Mouse (Mus musculus) CH12.LX (cell line): Measurements from ENCODE around the gene Polr2i.

Experiments
- CHD2 ChIP-seq: IDR thresholded peaks from 2 replicates; pipeline ENCODE4 v1.6.1; 2011; ENCODE audit warnings: low read length, improper control_type of control experiment
- CTCF ChIP-seq, 2 experiments: IDR thresholded peaks in 1 of 2; conservative IDR thresholded peaks in 1 of 2; 2 replicates each; pipeline ENCODE4 v1.5.1; 2011 to 2012; ENCODE audit warnings: low read depth in 2 of 2, low read length in 2 of 2, improper control_type of control experiment in 1 of 2, inconsistent platforms in 1 of 2, mild to moderate bottlenecking in 1 of 2, moderate library complexity in 1 of 2
- E2F4 ChIP-seq: IDR thresholded peaks from 2 replicates; pipeline ENCODE4 v1.6.1; 2011; ENCODE audit warnings: low read depth, low read length, improper control_type of control experiment; ENCODE audit not compliant: insufficient replicate concordance
- EP300 ChIP-seq: IDR thresholded peaks from 2 replicates; pipeline ENCODE4 v1.6.1; 2011; ENCODE audit warnings: low read length, improper control_type of control experiment
- HCFC1 ChIP-seq: IDR thresholded peaks from 2 replicates; pipeline ENCODE4 v1.6.1; 2012; ENCODE audit warnings: low read depth, mild to moderate bottlenecking, inconsistent platforms, low read length, improper control_type of control experiment
- KAT2A ChIP-seq: IDR thresholded peaks from 2 replicates; pipeline ENCODE4 v1.6.1; 2012; ENCODE audit warnings: low read length, improper control_type of control experiment, inconsistent platforms; ENCODE audit not compliant: insufficient replicate concordance
- MAFK ChIP-seq: IDR thresholded peaks from 2 replicates; pipeline ENCODE4 v1.6.1; 2011; ENCODE audit warnings: low read length, improper control_type of control experiment; ENCODE audit not compliant: insufficient replicate concordance
- MXI1 ChIP-seq: IDR thresholded peaks from 2 replicates; pipeline ENCODE4 v1.6.1; 2011; ENCODE audit warnings: mild to moderate bottlenecking, low read depth, low read length, improper control_type of control experiment
- NELFE ChIP-seq: IDR thresholded peaks from 2 replicates; pipeline ENCODE4 v1.6.1; 2011; ENCODE audit warnings: low read depth, low read length, improper control_type of control experiment
- POLR2A ChIP-seq: IDR thresholded peaks from 2 replicates; pipeline ENCODE4 v1.6.1; 2011; ENCODE audit warnings: low read depth, mild to moderate bottlenecking, improper control_type of control experiment, low read length
- POLR2AphosphoS2 ChIP-seq: IDR thresholded peaks from 2 replicates; pipeline ENCODE4 v1.6.1; 2011; ENCODE audit warnings: low read depth, low read length, improper control_type of control experiment
- ZC3H11A ChIP-seq: IDR thresholded peaks from 2 replicates; pipeline ENCODE4 v1.6.1; 2012; ENCODE audit warnings: low read depth, mild to moderate bottlenecking, inconsistent platforms, low read length, improper control_type of control experiment
- ZNF384 ChIP-seq: IDR thresholded peaks from 2 replicates; pipeline ENCODE4 v1.6.1; 2012; ENCODE audit warnings: low read depth, low read length, improper control_type of control experiment, inconsistent platforms

GRCm38 (mm10) chr7:30200200-30200599, 31.5 kb upstream of the Polr2i start:
- TF ChIP-seq E2F4 (no peak), CHD2 (no peak), POLR2AphosphoS2 (no peak), ZC3H11A (no peak), POLR2A (no peak), CTCF (conservative IDR thresholded peaks at IDR 0.05 in 1 of 2, IDR thresholded peaks at IDR 0.05 in 1 of 2; ENCODE audit: low read depth in 2 of 2, low read length in 2 of 2) (no peak), MAFK (no peak), ZNF384 (no peak), MXI1 (no peak), EP300 (no peak), KAT2A (no peak), NELFE (no peak), HCFC1 (no peak)
